Mouse (Mus musculus): ENCODE data around the gene Rps19.

- no peak for TF ChIP-seq CTCF (IDR thresholded peaks at IDR 0.05; ENCODE audit: extremely low read depth, insufficient read length, insufficient replicate concordance, low read depth, low read length)
- TF ChIP-seq POLR2A (IDR thresholded peaks at IDR 0.05; ENCODE audit: low read depth, low read length): no peak
Measured at GRCm38 (mm10) chr7:24853695-24854094, 30.5 kb upstream of the Rps19 start.
